Mouse (Mus musculus) cerebellum, adult 18-20 months (tissue): ENCODE results near the gene Mast4.

Source experiments
- DNase-seq, 2 experiments: peaks; one replicate each; pipeline ENCODE4 v3.0.0; 2021

Mast4 gene

GRCm38 (mm10) chr13:103238034-103238705 lies 96.1 kb downstream of the Mast4 start:
- DNase-seq: no peak

GRCm38 (mm10) chr13:103232171-103232570 lies 102.1 kb downstream of the Mast4 start:
- no peak for DNase-seq

GRCm38 (mm10) chr13:103229069-103229468 lies 105.2 kb downstream of the Mast4 start:
- no peak for DNase-seq

- no peak for DNase-seq
Observed at GRCm38 (mm10) chr13:103225895-103226815, 108.1 kb downstream of the Mast4 start.

DNA sequence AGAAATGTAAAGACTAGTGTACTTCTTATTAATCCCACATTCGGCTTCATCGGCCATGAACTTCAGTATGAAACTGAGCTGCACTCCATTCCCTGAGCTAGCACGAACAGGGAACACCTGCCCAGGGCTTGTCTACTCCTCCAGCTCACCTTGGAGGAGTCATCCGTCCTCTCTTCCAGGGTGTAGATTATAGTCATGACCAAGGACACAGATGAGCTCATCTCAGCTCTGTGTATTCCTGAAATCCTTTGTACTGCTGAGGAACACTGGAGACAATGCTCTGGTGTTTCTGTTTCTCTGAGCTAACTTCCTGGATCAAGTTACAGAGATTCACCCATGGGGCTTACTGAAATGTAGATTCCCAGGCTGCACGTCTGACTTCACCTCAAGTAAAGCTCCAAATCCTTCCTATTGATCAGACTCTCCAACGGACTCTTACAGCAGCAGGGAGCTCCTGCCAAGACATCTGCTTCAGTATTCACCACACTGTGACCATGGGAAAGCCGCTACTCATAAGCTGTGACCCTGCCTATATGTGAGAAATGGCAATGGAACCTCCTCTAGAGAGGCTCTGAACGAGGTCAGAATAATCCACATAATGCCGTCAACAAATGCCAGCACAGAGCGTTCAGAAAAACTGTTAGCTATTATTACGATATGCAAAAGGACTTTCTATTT lies 108.9 kb downstream of the Mast4 start:
- no peak for DNase-seq

DNA sequence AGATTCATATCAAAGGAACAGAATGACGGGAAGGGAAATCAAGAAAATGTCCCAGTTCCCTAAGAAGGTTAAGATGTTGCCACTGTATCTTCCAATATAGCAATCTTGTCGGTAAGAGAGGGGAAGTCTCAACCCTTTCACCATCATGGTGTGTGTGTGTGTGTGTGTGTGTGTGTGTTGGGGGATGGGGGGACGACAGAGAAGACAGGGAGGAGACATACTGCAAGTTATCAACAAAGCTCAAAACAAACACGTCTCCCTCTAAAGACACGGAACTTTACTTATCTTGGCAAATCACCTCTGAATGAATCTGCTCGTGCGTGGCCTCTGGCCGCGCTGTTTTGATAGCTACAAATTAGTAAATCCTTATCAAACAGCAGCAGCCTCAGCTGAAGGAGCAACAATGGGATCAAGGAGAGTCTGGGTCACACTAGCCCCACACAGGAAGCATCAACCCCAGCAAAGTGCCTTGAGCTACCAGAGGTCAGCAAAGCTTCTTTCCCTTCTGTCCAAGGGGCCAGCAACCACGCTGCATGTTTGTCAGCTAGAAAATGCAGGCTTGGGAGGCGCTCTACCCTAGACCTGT lies 113.7 kb downstream of the Mast4 start:
- DNase-seq: no peak

DNA sequence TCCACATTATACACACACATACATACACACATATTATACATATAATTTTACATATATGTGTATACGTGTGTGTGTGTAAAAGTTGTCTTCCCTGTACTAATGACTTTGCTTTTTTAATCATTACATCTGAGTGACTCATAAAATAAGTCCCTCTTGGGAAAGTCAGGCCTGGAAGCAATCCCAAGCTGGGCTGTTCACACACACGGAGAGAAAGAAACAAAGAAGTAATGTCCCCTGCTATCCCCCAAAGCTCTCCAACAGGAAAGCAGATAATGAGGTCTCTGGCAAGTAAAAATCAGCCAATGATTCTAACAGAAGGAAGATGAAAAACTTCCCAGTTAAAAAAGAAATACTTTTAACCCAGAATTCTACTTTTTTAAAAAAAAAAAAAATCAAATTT lies 114.3 kb downstream of the Mast4 start:
- DNase-seq: no peak

DNA sequence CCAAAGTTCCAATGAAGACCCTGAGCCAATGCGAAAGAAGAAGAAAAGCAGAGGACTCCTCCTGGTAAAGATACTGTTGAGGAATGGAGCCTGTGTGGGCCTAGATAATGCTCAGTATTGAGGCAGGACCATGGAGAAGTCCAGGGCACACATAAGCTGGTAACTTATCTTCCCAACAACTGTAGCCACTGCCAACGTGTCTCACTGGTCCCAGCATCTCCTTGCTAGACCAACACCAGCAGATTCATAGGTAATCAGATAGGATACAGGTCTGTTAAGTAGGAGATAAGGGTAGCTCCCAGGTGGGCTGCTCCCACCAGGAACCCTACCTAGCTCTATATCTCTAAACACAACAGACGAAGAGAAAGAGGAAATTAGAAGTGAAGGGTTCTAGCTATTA lies 116.8 kb downstream of the Mast4 start:
- no peak for DNase-seq

GRCm38 (mm10) chr13:103214506-103214905 lies 119.8 kb downstream of the Mast4 start:
- no peak for DNase-seq

GRCm38 (mm10) chr13:103211953-103212352 lies 122.3 kb downstream of the Mast4 start:
- no peak for DNase-seq

- DNase-seq: no peak
Observed at GRCm38 (mm10) chr13:103211501-103211941, 122.8 kb downstream of the Mast4 start.

GRCm38 (mm10) chr13:103210746-103211145 lies 123.6 kb downstream of the Mast4 start:
- DNase-seq: no peak

GRCm38 (mm10) chr13:103207199-103207598 lies 127.1 kb downstream of the Mast4 start:
- DNase-seq: no peak

DNA sequence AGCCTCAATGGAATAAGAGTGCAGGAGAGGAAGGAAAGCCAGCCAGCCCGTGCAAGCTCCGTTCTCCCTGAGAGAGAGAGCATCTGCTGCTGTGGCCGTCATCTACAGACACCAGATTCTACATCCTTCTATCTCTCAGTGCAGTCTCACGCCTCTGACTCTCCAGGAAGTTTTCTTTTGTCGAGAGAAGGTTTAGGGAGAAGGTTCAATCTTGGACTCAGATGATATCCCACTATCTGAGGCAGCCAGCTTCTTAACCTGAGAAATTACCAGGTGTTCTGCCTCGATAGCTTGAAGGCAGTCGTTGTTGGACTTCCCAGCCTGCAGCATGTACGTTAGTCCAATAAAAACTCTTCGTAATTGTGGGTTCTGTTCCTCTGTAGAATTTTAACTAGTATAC lies 127.7 kb downstream of the Mast4 start:
- no peak for DNase-seq

GRCm38 (mm10) chr13:103205191-103205590 lies 129.1 kb downstream of the Mast4 start:
- DNase-seq: no peak

GRCm38 (mm10) chr13:103203376-103203895 lies 130.9 kb downstream of the Mast4 start:
- DNase-seq: no peak

DNA sequence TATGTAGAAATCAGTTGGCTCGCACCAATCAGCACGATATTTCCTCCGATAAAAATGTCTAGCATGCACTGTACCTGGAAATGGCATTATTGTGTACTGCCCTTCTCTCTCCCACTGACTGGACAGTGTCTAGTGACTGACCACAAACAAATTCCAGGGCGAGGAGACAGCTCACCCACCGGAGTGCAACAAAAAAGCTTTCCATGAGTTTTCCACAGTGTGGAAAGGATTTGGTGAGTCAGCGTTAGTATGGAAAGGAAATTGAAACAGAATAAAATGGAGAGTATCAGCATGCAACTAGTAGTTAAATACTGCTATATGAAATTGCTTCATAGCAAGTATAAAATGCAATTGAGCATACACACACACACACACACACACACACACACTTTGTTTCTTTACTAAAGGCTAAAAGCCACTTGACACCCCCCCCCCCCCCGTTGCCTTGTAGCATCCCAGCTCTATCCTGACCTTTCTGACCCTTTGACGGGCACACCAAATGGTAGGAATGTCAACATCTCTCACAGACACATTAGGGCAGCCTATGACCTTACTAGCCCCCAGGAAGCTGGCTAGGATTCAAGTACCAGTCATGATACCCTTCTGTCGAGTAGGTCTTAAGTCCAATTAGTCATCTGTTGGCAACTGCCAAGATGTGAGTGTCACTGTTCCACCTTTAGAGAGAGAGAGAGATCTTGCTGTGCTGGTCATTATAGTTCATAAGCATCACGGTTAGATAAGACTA lies 133.1 kb downstream of the Mast4 start:
- DNase-seq: no peak

DNA sequence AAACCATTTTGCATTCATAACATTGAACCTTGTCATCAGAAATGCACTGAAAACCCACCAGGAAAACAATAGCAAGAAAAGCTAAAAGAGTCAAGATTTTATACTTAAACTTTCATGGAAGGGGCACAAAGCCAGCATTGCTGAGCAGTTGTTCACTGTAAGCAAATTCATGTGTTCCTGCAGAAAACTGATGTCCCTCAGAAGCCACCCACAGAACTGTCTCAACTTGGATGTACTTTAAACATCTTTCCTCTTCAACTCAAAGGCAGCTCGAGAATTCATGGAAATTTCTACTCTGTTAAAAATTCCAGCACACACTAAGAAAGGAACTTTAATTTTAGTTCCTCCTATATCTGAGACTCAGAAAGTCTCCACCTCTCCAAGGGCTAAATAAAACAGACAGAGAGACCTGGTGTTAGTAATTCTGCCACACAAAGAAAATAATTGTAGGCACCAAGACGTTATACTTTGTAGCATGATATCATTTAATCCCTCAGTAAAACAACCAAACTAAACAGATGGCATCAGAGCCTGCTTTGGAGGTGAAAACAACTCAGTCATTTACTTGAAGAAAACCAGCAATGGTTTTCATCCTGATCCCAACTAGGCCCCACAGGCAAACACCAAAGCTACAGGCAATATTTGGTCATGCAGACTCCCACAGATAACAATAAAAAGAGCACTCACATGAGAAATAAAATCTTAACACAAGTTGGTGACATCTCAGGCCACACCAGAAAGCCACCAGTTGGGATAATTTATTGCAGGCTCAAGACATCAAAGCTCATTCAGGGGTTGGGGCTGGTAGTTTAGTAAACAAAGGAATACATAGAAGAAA lies 134.3 kb downstream of the Mast4 start:
- no peak for DNase-seq

- no peak for DNase-seq
Observed at GRCm38 (mm10) chr13:103198210-103198940, 135.9 kb downstream of the Mast4 start.

GRCm38 (mm10) chr13:103196307-103196706 lies 138.0 kb downstream of the Mast4 start:
- DNase-seq: no peak
